Mouse (Mus musculus) splenic B cell, adult 2 months (primary cell): Measurements from ENCODE around the gene Stmn1.

Experiments
- DNase-seq: peaks from one replicate; pipeline ENCODE4 v3.0.0-alpha.2; 2011; ENCODE audit warnings: low read depth, low spot score
- H3K27me3 ChIP-seq: 2 replicates; pipeline ENCODE4 v1.6.1; 2012; ENCODE audit warnings: mild to moderate bottlenecking, low read length, moderate library complexity, mixed read lengths; ENCODE audit not compliant: control insufficient read depth, poor library complexity, insufficient read depth, severe bottlenecking
- H3K36me3 ChIP-seq: 2 replicates; pipeline ENCODE4 v1.6.1; 2012; ENCODE audit warnings: mild to moderate bottlenecking, low read length, moderate library complexity, mixed read lengths; ENCODE audit not compliant: control insufficient read depth, poor library complexity, insufficient read depth, severe bottlenecking

Gene Stmn1

GRCm38 (mm10) chr4:134468578-134469266, 602 bp downstream of the Stmn1 start:
- no peaks in the 10 kb centered on the region for H3K27me3 ChIP-seq
- DNase-seq = peak; percentile 97
- no peaks in the 10 kb centered on the region for H3K36me3 ChIP-seq

DNA sequence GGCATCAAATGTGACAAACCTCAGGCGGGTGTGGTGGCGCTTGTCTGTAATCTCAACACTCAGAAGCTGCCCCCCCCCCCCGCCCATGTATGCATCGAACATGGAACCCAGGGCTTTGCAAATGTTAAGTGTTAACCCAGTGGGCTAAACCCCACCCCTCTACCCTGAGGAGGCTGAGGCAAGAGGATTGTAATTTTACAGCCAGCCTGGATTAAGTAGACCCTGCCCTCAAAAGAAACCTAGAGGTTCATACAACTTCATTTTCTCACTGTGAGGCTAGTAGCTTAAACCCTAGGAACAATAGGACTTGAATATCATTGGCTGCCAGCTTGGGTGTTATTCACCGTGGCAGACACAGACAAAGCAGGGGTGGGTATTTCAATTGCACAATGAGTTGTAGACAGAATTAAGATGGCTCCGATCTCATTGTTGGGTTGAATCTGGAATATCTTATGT, 1.2 kb downstream of the Stmn1 start:
- Histone ChIP-seq H3K36me3 (no peaks in the 10 kb centered on the region), H3K27me3 (no peaks in the 10 kb centered on the region)
- no peak for DNase-seq

GRCm38 (mm10) chr4:134469985-134470384, 1.9 kb downstream of the Stmn1 start:
- DNase-seq = no peak
- H3K36me3 ChIP-seq = no peaks in the 10 kb centered on the region
- no peaks in the 10 kb centered on the region for H3K27me3 ChIP-seq

DNA sequence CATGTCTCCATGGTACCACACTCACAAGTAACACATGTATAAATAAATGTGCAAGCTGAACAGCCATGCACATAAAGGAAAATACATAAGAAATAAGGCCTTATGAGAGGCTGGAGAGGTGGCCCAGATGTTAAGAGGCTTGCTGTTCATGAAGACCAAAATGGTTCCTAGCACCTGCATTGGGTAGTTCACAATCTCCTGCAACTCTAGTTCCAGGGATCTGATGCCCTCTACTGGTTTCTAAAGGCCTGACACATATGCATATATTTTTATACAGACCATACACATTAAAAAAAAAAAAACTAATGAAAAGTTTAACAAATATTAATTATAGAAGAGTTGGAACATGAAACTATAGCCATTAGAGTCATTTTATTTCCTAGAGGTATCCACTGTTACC, 3.3 kb downstream of the Stmn1 start:
- DNase-seq = peak; percentile 32
- Histone ChIP-seq H3K36me3 (no peaks in the 10 kb centered on the region), H3K27me3 (no peaks in the 10 kb centered on the region)

DNA sequence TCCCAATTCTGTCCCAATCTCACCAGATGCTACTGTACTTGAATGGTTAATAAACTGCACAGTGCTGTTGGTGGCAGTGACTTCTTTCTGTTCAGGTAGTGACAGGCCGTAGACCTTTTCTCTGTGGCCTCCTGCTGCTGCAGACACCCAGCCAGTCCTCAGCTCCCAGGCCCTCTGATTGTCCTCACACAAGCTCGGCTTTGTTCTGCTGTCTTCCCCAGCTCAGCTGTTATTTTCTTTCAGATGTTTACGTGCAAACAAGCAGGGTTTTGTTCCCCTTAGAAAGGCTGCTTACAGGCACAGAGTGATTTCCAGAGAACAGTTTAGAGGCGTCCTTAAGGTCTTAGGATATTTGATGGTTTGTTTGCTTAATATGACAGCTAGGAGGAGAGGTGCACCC, 5.6 kb downstream of the Stmn1 start:
- no peaks in the 10 kb centered on the region for H3K36me3 ChIP-seq
- DNase-seq = no peak
- H3K27me3 ChIP-seq = no peaks in the 10 kb centered on the region

DNA sequence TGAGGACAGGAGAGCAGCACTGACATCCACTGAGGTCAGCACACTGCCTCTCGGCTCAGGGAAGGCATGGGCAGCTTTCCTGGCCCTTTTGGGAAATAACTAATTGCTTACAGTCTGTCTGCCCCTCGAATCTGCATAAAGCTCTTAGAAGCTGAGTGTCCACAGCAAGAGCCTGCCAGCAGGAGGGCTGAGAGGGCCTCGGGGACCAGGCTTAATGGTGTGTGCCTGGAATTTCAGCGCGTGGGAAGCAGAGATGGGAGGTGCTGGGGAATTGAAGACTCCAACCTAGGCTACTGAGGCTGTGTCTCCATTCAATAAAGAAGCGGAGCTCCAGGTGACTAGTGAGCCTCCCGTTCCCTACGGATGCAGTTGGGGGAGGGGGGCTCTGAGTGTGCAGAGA, 6.1 kb downstream of the Stmn1 start:
- DNase-seq = no peak
- H3K36me3 ChIP-seq = no peaks in the 10 kb centered on the region
- no peaks in the 10 kb centered on the region for H3K27me3 ChIP-seq

- Histone ChIP-seq H3K27me3 (no peaks in the 10 kb centered on the region), H3K36me3 (no peaks in the 10 kb centered on the region)
- DNase-seq = no peak
Measured at GRCm38 (mm10) chr4:134476899-134477298, 8.8 kb downstream of the Stmn1 start.

- H3K36me3 ChIP-seq = no peaks in the 10 kb centered on the region
- peak; percentile 94 for DNase-seq
- no peaks in the 10 kb centered on the region for H3K27me3 ChIP-seq
Measured at GRCm38 (mm10) chr4:134478031-134478430, 9.9 kb downstream of the Stmn1 start.

DNA sequence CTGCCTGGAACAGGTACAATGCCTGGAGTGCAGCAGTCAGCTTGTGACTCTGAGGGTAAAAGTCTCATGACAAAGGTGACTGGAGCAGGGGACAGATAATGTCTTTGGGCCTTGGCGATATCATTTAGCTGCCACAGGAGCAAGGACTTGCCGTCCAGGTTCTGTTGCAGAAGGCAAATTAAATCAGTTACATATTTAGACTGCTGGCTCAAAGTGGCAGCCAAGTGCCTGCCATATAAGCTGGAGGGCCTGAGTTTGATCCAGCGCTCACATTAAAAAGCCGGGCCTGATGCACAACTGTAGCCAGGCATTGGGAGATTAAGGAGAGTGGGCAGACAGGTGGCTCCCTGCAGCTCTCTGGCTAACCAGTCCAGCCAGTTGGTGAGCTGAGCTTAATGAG, 11.7 kb downstream of the Stmn1 start:
- Histone ChIP-seq H3K36me3 (no peaks in the 10 kb centered on the region), H3K27me3 (no peaks in the 10 kb centered on the region)
- DNase-seq = no peak

DNA sequence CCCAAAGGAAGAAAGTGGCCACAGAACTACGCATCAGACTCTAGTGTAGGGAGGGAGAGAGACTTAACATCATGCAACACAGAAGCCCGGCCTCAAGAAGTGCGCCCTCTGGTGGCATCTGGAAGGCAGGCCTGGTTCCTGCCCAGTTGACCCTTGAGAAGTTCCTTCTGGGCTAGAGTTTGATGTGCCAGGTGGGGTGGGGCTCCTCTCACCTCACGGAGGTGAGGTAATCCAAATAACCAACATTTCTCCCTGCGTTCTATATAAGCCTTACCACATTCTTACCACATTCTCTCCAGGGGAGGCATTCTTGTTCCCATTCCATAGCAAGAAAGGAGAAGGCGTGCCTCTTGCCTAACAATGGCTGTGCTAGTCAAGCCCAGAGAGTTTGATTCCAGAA, 12.7 kb downstream of the Stmn1 start:
- H3K36me3 ChIP-seq = no peaks in the 10 kb centered on the region
- no peaks in the 10 kb centered on the region for H3K27me3 ChIP-seq
- DNase-seq = peak; percentile 86

DNA sequence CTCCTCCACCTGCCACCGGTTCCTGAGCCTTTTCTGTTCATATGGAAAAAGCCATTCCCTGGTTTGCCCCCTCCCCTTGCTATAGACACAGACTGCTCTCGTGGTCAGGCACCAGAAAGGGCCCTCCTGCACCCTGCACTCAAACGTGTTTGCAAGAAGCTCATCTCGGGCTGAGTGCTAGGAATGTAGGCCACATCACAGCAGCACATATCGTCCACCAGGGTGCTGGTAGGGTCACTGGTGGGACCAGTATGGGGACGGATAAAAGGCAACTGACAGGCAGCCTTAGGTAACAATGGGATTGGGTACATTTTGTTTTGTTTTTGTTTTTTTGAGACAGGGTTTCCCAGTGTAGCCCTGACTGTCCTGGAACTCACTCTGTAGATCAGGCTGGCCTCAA, 13.2 kb downstream of the Stmn1 start:
- Histone ChIP-seq H3K36me3 (no peaks in the 10 kb centered on the region), H3K27me3 (no peaks in the 10 kb centered on the region)
- no peak for DNase-seq

DNA sequence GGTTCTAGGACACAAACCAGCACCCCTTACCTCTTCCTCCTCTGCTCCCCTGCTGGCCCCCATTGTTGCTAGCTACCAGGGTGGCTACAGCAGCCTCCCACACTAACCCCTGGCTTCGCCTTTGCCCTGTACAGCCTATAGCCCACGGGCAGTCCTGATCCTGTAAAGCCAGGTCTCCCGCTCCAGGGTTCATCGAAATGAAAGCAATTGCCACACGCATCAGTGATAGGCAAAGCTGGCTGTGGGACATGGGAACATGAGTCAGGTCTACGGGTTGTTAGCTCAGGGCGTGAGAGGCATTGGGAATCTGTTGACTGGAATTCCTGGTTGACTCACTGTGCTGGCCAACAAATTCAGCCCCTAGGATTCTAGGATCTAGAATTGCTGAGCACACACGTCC, 14.3 kb downstream of the Stmn1 start:
- no peaks in the 10 kb centered on the region for H3K36me3 ChIP-seq
- no peak for DNase-seq
- H3K27me3 ChIP-seq = no peaks in the 10 kb centered on the region

DNA sequence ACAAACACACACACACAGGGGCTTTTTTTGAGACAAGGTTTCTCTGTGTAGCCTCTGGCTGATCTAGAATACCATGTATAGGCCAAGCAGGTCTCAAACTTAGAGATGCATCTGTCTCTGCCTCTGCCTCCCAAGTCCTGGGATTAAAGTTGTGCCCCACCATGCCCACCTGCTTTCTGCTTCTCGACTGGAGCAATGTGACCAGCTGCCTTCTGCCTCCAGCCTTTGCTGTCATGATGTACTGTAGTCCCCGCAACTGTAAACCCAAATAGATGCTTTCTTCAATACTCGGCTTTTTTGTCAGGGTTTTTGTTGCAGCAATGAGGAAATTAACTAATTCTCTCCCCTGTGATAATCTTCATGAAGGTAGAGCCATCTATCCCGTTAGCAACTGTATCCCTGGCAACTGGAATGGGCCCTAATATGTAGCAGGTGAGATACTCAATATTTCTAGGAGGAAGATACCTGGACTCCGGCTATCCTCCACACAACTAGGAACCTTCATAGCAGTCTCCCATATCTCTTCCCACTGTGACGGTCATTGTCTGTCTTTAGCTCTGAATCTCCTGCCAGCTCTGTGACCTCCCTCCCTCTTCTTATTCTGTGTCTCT, 15.1 kb downstream of the Stmn1 start:
- DNase-seq = no peak
- Histone ChIP-seq H3K27me3 (no peaks in the 10 kb centered on the region), H3K36me3 (no peaks in the 10 kb centered on the region)

DNA sequence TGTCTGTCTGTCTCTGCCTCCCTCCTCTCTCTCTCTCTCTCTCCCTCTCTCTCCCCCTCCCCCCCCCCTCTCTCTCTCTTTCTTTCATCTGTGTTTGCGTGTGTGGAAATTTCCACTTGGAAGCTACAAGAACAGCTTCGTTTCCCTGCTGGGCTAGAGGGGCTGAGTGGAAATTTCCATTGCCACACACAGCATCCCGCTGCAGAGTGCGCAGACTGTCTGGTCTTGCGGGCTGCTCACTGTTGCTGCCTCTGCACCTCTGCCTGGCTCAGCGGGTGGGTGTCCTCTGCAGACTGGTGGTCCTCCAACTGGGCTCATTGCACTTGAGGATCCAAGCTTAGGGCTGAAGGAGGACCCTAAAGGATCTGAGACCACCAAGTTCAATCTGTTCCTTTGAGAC, 15.6 kb downstream of the Stmn1 start:
- no peaks in the 10 kb centered on the region for H3K27me3 ChIP-seq
- no peak for DNase-seq
- no peaks in the 10 kb centered on the region for H3K36me3 ChIP-seq

DNA sequence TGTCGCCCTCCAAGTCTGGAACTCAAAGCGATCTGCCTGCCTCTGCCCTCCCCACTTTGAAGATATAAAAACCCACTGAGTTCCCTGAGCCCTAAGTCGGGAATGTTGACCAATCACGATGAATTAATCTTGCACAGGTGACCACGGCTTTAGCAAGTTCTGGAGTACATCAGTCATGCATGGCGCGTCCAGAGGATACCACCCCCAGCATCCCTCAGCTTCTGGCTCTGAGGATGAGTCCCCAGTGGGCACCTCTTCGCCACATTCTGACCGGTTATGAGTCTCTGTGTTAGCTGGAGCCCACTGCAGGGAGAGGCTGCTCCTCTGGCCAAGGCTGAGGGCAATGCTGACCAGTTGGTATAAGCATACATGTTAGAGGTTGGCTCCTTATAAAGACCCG, 16.1 kb downstream of the Stmn1 start:
- no peaks in the 10 kb centered on the region for H3K36me3 ChIP-seq
- no peaks in the 10 kb centered on the region for H3K27me3 ChIP-seq
- no peak for DNase-seq
